Mouse (Mus musculus) megakaryocyte, adult 5-6 weeks (primary cell): ENCODE data around the gene Fam160a1. TPM values are rescaled to one million over a fixed set of nuclear protein-coding genes. Genes with fewer than 3 reads are reported as not detected.

Experiments
- ATAC-seq: 2 replicates; pipeline ENCODE4 v1.8.0; 2016; ENCODE audit warnings: mild to moderate bottlenecking, inconsistent platforms; ENCODE audit not compliant: poor library complexity, severe bottlenecking
- total RNA-seq, 2 experiments: library from RNA; stranded (forward) in 1 of 2; stranded (reverse) in 1 of 2; fragments of 153-499, 151-499 nt in 1 of 2; fragments of 221-1000, 200-1000 nt in 1 of 2; gene quantifications; 2 replicates each; pipeline versions ENCODE4 v1.2.3 to v1.2.4; 2015 to 2017

The Fam160a1 gene
- total RNA-seq, 2 experiments from 2014 or later: not detected

DNA sequence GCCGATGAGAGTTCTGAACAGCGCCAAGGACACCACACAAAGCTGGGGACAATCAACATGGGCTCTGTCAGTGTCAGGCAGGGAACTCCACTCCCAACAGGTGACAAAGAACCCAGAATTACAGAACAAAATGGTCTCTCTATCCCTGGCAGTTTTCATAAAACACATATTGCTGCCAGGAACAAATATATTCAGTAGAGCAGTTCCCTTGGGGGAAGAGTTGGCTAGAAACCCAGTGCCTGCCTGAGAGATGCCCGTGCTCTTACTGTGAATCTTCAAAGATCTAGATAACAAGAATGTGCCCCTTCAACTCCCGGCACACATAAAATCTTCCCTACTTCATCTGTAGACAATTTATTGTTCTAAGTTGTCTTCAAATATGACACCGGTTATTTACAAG, 133.5 kb downstream of the Fam160a1 start:
- no peak for ATAC-seq

DNA sequence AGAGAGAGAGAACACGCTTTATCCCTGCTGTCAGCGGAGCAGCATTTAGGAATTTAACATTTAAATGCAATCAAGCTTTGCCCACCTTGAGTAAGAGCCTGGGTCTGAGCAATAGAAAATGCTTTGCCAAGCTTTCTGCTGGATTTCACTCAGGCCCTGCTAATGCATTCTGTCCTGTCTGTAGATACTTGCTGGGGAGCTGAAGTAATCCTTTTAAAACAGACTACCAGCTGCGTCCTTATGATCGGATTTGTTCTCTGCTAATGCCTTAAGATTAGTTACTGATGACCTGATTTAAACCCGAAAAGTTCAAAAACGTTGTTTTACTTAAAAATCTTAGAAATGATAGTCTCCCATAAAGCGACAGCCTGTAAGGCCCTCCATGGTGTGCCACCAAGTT, 136.0 kb downstream of the Fam160a1 start:
- ATAC-seq: no peak

DNA sequence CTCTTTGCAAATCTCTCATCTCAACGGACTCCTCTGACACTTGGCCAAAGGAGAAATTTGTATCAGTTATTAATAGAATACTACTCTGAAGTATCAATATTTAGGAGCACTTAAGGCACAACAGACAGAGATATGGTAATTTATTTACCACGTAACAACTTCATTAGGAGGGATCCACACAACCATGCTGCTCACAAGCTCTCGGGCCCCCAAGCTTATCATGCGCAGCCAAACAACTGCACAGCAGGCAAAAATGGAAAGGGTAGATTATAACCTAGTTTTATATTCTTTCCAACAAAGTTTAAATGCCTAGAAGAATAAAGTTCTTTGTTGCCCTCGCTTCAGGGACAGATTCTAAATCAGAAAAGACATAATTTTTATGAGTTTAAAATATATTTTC, 137.1 kb downstream of the Fam160a1 start:
- ATAC-seq: no peak

DNA sequence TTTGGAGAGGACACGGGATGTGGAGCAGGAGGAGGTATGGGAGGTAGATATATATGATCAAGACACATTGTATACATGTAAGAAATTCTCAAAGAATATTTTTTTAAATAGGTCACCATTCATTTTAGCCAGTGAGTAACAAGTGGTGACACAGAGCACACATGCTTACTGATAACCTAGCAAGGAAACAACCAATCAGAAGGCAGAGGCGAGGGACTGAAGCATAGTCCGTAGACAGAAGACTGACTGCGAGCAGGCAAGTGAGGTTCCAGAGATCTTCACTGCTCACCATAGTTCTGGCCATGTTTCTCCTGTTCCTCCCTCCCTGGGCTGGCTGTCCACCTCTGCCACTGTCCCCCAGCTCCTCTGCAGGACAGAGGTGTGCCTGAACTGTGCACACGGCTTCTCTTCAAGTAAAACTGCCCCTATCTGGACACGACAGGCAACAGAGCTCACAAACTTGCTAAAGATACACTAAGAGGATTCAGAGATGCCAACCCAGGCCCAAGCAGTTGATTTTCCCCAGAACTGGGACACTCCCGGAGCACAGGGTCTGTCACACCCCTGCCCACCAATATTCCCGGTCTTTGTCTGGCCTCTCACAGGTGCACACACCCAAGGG, 137.7 kb downstream of the Fam160a1 start:
- ATAC-seq: no peak

DNA sequence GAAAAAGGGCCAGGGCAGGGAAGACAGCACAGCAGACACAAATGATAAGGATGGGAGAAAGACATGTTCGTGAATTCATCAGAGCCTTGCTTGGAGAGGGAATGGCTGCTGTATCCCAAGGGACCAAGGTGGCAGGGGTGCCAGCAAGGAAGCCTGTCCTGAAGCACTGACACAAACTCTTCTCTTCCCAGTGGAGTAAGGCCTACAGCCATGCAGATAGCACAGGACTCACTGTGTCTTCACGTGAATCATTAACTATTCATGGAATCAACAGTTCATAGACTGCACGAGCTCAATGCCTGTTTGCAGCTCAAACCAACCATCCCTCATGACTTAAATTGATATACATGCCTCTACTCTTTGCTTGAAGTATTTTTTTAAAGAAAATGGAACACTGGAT, 139.1 kb downstream of the Fam160a1 start:
- ATAC-seq: no peak

DNA sequence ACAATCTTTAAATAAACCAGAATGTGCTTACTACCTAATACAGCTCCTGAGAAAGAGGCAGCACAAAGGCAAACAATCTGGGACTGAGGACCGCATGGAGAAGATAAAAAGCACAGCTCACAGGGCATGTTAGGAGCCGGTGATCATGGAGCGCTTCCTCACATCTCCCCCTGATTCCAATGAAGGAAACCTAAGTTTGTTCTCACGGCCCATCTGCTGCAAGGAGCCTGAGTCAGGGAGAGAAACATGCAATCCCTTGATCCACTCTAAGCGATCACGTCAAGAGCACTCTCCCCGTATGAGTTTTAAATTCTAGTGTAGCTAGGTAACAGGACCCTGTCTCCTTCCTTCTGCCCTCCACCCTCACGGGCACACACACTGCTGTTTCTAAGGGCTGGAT, 140.0 kb downstream of the Fam160a1 start:
- ATAC-seq: no peak

DNA sequence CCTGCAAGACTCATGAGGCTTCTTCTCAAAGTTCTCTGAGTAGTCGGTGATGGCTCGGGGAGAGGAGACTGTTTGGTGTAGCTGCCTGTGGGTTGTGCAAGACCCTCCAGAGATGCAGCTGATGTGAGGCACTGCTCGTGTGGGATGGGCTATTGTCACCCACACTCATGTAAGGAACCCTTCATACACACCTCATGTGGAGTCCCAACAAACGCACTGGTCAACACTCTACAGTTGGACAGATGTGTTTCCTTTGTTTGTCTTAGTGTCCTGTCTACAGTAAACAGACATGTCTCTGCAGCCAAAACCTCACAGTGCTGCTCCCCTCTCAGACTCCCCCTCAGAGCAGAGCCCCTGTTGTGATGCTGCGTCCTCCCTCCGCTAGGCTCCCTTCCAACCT, 147.2 kb downstream of the Fam160a1 start:
- ATAC-seq: no peak

DNA sequence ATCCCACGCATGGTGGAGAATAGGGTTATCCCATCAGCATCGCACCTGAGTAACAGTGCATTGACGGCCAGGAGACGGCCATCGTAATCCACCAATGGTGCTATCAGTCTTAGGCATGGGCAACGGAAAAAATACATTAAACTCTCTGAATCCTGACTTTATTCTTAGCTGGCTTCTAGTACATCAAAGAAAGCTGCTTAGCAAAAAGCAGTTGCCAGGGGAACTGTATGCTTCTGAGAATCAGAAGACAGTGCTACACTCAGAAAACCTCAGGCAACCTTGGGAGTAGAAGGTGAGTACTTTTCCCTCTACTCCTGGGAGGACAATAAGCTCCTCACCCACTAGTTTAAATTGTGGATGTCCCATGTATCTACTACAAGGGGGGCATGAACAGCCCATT, 149.4 kb downstream of the Fam160a1 start:
- ATAC-seq: no peak

DNA sequence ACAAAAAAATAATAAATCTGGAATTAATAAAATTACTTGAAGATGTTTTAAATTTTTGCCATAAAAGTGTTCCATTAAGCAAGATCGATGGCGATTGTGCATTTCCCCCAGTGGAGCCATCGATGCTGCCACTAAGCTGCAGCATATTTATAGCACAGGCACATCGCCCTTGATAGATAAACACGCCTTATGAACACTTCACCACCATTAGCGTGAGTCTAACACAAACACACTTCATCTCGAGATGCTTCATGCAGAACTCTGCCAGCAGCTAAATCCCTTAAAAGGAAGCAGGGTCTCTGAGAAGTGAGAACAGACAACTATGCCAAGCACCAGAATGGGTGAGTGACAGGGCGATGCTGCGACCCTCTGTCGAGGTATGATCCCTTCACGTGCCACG, 150.4 kb downstream of the Fam160a1 start:
- ATAC-seq: no peak

DNA sequence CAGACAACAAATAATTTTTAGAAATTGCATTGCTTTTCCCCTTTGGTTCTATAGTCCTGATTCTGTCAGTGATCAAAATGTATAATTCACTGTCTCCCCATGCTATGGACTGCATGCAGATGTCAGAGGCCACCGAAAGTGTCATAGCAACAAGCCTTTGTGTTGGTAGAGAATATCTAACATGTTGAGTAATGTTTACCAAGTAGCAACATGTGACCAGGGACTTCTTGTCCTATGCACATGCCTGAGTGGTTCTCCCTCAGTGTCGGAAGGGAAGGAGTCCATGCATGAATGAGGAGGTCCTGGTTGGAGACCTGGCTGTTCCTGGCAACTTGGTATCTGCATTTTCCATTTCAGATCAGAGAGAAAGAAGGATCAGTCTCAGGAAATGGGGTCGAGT, 150.9 kb downstream of the Fam160a1 start:
- ATAC-seq: no peak

DNA sequence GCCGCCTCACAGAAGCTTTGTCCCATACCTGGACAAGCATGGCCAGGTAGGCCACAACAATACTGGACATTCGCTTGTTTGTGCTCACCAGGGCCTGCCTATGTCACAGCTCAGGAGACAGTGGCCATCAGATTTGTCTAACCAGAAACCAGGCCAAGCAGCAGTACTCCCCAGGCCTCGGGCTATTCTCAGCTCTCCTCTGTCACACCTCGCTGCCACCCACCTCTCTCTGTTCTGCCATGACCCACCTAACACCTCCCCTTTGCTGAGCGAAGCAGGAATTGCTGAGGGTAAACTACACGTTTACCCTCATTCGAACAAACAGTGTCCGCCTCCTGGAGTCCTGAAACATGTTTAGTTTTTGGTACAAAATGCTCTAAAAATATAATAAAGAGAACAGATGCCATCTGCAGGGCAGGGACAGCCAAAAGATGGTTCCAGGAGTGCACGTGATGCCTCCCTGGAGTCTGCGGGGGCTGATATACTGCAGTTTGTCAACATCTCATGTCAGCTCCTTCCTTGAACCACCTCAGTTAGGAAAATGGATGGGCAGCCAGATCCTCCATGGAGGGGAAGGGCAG, 152.4 kb downstream of the Fam160a1 start:
- ATAC-seq: no peak

DNA sequence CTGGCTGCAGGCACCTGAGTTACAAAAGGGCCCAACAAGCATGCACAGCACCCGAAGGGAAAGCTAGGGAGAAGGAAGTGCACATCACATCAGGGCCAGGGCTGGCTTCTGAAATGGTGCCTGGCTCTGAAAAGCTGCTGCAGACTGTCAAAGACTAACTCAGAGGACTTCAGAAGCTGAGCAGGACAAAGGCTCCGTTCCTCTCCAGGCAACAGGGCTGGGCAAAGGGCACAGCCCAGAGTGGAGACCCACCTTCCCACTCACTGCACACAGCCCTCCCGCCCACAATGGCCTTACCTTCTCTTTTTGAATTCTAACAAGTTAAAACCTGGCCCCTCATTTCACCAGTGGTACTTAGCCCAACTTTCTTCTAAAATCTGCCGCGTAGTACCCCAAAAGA, 153.3 kb downstream of the Fam160a1 start:
- ATAC-seq: no peak

DNA sequence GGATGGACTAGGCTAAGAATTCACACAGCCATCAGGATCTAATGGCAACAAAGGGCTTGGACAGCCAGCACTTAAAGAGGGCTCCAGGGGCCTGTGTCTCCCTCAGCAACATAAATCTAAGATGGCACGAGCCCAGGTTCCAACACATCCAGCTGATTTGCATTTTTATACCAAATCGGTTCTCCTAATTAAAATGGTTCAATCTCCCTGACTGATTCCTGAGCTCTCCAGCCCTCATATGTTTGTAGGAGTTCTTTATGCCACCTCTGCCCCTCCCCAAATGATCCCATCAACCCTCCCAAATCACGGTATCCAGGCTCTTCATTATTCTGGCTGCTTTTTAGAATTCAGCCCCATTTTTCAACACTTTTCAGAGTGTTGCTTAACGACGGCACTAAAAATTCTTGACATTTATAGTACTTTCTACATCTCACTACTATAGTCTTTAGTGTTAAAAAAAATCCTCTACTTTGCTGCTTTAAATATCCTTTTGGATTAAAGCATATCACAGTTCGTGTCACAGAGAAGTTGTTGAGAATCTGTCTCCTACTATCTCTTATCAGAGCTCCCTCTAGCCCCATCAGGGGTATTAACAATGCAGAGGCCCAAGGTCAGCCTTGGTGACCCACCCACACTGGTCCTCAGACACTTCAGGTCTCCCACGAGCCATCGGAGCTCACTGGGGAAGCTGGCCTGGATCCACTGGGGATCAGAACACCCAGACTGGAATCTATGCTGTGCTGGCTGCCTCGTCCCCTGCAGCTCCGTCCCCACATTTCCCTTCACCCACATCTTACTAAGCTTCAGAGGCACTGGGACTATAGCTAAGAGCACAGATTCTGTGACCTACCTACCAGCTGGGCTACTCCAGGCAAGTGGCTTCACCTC, 154.9 kb downstream of the Fam160a1 start:
- no peak for ATAC-seq

DNA sequence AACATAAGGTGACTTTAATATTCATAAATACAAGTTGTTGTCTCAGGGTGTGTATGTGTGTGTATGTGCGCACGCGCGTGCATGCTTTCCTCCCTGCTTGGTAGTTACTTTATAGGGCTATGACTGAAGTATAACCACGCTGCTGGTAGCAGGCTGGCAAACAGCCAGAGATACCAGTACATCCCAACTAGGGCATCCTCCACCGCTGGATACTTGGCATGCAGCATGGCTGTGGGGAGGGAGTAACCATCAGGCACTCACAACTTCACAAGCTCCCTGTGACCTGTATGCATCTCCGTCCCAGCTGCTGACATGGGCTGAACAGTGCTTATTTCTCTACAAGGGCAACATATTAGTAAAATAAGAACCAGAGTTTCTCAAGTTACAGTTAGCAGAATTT, 157.4 kb downstream of the Fam160a1 start:
- ATAC-seq: no peak

DNA sequence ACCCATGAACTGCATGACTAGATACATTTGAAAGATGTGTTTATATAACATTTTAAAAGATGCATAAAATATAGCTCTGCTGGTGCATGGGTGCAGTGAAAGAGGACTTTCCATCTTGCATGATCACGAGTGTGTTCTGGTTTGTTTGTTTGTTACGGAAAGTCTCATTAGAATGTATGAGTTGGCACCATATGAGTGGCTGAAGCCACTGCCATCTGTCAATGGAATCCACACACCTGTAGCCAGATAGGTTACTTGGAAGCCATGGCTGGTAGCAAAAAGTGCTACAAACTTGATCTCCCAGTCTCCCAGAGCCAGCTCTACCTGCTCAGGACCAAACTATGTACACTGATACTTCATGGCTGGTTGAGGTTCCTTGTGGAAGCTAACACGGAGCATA, 161.6 kb downstream of the Fam160a1 start:
- ATAC-seq: no peak

DNA sequence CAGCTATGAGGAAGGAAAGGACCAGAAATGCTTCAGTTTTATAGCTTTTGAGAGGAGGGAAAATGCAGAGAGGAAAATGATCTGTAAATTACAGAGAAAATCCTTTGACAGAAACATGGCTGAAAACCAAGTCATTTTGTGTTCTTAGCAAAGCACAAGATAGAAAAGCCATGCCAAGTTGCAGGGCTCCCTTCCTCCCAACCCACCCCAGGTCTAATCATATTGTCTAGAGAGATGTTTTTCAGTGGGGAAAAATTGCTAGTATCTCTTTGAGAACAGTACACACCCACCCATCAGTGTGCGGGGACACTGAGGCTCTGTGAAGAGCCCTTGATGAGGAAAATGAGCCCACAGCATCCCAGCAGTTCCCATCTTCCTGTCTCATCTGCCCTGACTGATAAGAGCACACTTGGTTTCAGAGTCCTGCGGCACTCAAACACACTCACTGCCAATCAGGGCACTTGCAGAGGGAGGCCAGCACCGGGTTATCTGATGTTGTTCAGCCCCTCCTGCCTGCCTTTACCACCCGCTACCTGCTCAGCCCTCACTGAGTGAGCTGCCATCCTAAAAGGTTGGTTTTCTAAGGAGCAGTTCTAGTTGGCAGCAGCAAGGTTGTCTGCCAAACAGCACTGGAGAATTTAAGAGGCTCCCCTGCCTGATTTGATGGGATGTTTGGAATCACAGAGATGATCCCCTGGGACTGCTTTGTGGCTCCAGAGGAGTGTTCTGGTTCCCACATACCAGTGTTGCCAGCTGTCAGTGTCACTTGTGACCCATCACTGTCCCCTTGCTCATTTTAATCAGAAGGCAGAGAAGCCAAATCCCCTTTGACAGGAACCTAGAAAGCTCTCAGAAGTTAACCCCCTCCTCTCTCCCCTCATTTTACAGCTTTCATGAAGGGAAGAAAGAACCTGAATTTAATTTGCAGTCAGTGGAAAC, 164.1 kb downstream of the Fam160a1 start:
- no peak for ATAC-seq

DNA sequence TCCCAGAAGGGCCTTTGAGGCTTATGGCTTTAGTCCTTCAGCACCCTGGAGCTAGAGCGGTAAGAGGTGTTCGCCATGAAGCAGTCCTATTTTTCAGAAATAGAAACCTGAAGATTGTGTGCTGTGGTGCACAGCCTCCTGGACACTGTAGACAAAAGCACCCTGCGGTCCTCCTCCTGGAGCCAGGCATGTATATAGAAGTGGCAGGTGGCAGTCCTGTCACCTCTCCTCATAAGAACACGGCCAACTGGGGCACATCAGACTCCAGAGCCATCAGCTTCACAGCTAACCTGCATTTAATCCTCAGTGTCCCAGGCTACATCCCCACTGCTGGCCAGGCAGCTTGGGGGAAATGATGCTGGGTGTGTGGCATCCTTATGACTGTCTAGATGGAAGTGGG, 167.9 kb downstream of the Fam160a1 start:
- ATAC-seq: no peak

DNA sequence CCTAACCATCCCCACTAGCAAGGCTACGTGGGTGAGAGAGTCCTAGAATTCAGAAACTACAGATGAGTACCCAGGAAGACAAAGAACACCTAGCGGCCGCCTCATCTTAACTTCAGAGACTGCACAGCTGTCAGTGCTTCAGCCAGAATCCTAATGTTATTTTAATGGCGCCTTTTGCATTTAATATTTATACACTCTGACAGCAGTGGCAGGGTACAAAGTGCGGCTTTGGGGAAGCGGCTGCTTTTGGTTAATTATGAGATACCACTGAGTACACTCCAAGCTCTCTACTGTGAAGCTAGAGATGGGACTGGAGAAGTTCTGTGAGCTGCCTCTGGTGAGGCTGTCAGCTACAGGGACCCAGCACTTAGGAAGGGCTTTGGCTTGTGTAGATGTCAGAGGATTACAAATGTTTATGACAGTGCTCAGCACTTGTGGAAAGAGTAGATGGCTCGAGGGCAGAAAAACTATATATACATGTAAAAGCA, 171.5 kb downstream of the Fam160a1 start:
- no peak for ATAC-seq

DNA sequence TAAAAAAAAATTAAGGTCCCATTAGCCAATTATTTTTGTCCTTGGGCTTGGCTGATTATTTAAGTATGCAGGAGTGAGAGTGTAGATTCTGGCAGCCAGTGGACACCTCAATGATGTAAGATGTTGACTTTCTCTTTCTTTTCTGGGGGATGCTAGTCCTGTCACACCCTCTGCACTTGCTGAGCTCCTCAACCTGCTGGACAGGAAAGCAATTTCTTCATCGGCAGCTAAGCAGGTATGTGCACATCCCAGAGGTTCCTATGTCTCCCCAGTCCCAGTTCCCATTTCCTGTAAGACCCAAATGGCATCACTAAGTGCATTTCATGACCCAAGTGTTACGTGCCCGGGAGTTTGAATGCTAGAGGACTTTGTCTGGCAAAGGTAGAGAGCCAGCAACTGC, 172.3 kb downstream of the Fam160a1 start:
- no peak for ATAC-seq

DNA sequence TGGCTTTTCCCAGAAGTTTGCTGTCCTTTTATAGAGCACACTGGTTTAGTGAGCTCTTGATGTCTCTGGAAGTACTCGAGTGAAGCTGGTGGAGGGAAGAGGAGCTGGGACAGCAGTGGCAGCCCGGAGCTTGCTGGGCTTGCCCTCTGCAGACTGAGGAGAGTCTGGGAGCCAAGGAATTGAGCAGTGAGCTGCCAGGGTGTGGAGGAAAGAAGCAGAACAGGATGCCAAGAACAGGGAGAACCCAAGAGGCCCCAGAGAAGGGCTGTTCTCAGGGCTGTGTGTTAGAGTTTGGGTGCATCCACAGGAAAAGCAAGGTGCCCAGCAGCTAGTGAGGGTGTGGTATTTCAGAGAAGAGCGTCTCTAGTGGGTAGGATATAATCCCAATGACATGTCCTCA, 175.3 kb downstream of the Fam160a1 start:
- no peak for ATAC-seq
